Mouse (Mus musculus): Measurements from ENCODE around the gene Lrrc46. TPM values are rescaled to one million over a fixed set of nuclear protein-coding genes. Genes with fewer than 3 reads are reported as not detected.
A peak's percentile ranks its signal among the peaks of the same experiment; 100 is the strongest.

Gene Lrrc46
- polyA plus RNA-seq, 1 experiment, result 0.09 TPM

GRCm38 (mm10) chr11:97033781-97034180 is 7.4 kb downstream of the Lrrc46 start:
- Histone ChIP-seq H3K36me3 (ENCODE audit: control insufficient read depth, insufficient read depth, low read length) (peaks cover 10% of the 10 kb centered on the region; the same call in 1 of the 2 replicates), H3K27ac (ENCODE audit: insufficient read depth, low read depth, low read length) (no peak overlapping the region), H3K27me3 (ENCODE audit: control insufficient read depth, insufficient read depth, low read length) (no peaks in the 10 kb centered on the region), H3K4me1 (ENCODE audit: control insufficient read depth, insufficient read depth, insufficient read length, low read length) (peaks cover 8% of the 10 kb centered on the region), H3K4me3 (ENCODE audit: low read depth, low read length) (no peak overlapping the region)
- WGBS, result 84% methylated on average over 4 of the region's 4 CpGs
- TF ChIP-seq POLR2A (IDR thresholded peaks at IDR 0.05; ENCODE audit: low read depth, low read length) (no peak), CTCF (IDR thresholded peaks at IDR 0.05; ENCODE audit: extremely low read depth, insufficient read length, insufficient replicate concordance, low read depth, low read length) (no peak)

- Histone ChIP-seq H3K4me3 (ENCODE audit: low read depth, low read length) (no peak overlapping the region), H3K27me3 (ENCODE audit: control insufficient read depth, insufficient read depth, low read length) (no peaks in the 10 kb centered on the region), H3K27ac (ENCODE audit: insufficient read depth, low read depth, low read length) (no peak overlapping the region), H3K4me1 (ENCODE audit: control insufficient read depth, insufficient read depth, insufficient read length, low read length) (peaks cover 8% of the 10 kb centered on the region), H3K36me3 (ENCODE audit: control insufficient read depth, insufficient read depth, low read length) (peaks cover 10% of the 10 kb centered on the region; the same call in 1 of the 2 replicates)
- TF ChIP-seq CTCF (IDR thresholded peaks at IDR 0.05; ENCODE audit: extremely low read depth, insufficient read length, insufficient replicate concordance, low read depth, low read length), result no peak
- no peak for TF ChIP-seq POLR2A (IDR thresholded peaks at IDR 0.05; ENCODE audit: low read depth, low read length)
- 97% methylated on average over 4 of the region's 4 CpGs for WGBS
Observed at GRCm38 (mm10) chr11:97032499-97032898, 8.7 kb downstream of the Lrrc46 start.

- TF ChIP-seq CTCF (IDR thresholded peaks at IDR 0.05; ENCODE audit: extremely low read depth, insufficient read length, insufficient replicate concordance, low read depth, low read length) (no peak), POLR2A (IDR thresholded peaks at IDR 0.05; ENCODE audit: low read depth, low read length) (no peak)
- H3K36me3 ChIP-seq (ENCODE audit: control insufficient read depth, insufficient read depth, low read length), result peaks cover 10% of the 10 kb centered on the region; the same call in 1 of the 2 replicates
- peaks cover 8% of the 10 kb centered on the region for H3K4me1 ChIP-seq (ENCODE audit: control insufficient read depth, insufficient read depth, insufficient read length, low read length)
- no peak overlapping the region for H3K4me3 ChIP-seq (ENCODE audit: low read depth, low read length)
- 86% methylated on average over 12 of the region's 12 CpGs for WGBS
- H3K27me3 ChIP-seq (ENCODE audit: control insufficient read depth, insufficient read depth, low read length), result no peaks in the 10 kb centered on the region
- no peak overlapping the region for H3K27ac ChIP-seq (ENCODE audit: insufficient read depth, low read depth, low read length)
Observed at GRCm38 (mm10) chr11:97031977-97032376, 9.2 kb downstream of the Lrrc46 start.

- Histone ChIP-seq H3K4me1 (ENCODE audit: control insufficient read depth, insufficient read depth, insufficient read length, low read length) (peaks cover 11% of the 10 kb centered on the region), H3K36me3 (ENCODE audit: control insufficient read depth, insufficient read depth, low read length) (peaks cover 10% of the 10 kb centered on the region; the same call in 1 of the 2 replicates), H3K4me3 (ENCODE audit: low read depth, low read length) (peak overlapping the region; percentile 87), H3K27me3 (ENCODE audit: control insufficient read depth, insufficient read depth, low read length) (no peaks in the 10 kb centered on the region), H3K27ac (ENCODE audit: insufficient read depth, low read depth, low read length) (no peak overlapping the region)
- TF ChIP-seq POLR2A (IDR thresholded peaks at IDR 0.05; ENCODE audit: low read depth, low read length) (no peak), CTCF (IDR thresholded peaks at IDR 0.05; ENCODE audit: extremely low read depth, insufficient read length, insufficient replicate concordance, low read depth, low read length) (no peak)
- WGBS, result 10% methylated on average over 15 of the region's 15 CpGs
Observed at GRCm38 (mm10) chr11:97030426-97030825, 10.8 kb downstream of the Lrrc46 start.

- Histone ChIP-seq H3K4me1 (ENCODE audit: control insufficient read depth, insufficient read depth, insufficient read length, low read length) (peaks cover 11% of the 10 kb centered on the region), H3K36me3 (ENCODE audit: control insufficient read depth, insufficient read depth, low read length) (peaks cover 10% of the 10 kb centered on the region; the same call in 1 of the 2 replicates), H3K27ac (ENCODE audit: insufficient read depth, low read depth, low read length) (peak within 1 kb of the TSS; percentile 59), H3K4me3 (ENCODE audit: low read depth, low read length) (peak within 1 kb of the TSS; percentile 87), H3K27me3 (ENCODE audit: control insufficient read depth, insufficient read depth, low read length) (no peaks in the 10 kb centered on the region)
- TF ChIP-seq POLR2A (IDR thresholded peaks at IDR 0.05; ENCODE audit: low read depth, low read length), result peak; percentile 58
- peak; percentile 90; the same call in 1 of the 2 replicates for TF ChIP-seq CTCF (IDR thresholded peaks at IDR 0.05; ENCODE audit: extremely low read depth, insufficient read length, insufficient replicate concordance, low read depth, low read length)
- under 1% methylated on average over 25 of the region's 25 CpGs for WGBS
Observed at GRCm38 (mm10) chr11:97029686-97030417, 11.4 kb downstream of the Lrrc46 start, which contains the start of gene Scrn2. Scrn2 (plus strand) TSS chr11:97029938.

GRCm38 (mm10) chr11:97025721-97026344 is 15.4 kb downstream of the Lrrc46 start:
- Histone ChIP-seq H3K27me3 (ENCODE audit: control insufficient read depth, insufficient read depth, low read length) (peaks cover 10% of the 10 kb centered on the region), H3K27ac (ENCODE audit: insufficient read depth, low read depth, low read length) (no peak overlapping the region), H3K4me1 (ENCODE audit: control insufficient read depth, insufficient read depth, insufficient read length, low read length) (peaks cover 18% of the 10 kb centered on the region), H3K36me3 (ENCODE audit: control insufficient read depth, insufficient read depth, low read length) (no peaks in the 10 kb centered on the region), H3K4me3 (ENCODE audit: low read depth, low read length) (peak overlapping the region; percentile 40)
- WGBS, result 6% methylated on average over 17 of the region's 17 CpGs
- TF ChIP-seq CTCF (IDR thresholded peaks at IDR 0.05; ENCODE audit: extremely low read depth, insufficient read length, insufficient replicate concordance, low read depth, low read length), result peak; percentile 94
- no peak for TF ChIP-seq POLR2A (IDR thresholded peaks at IDR 0.05; ENCODE audit: low read depth, low read length)

GRCm38 (mm10) chr11:97024977-97025376 is 16.2 kb downstream of the Lrrc46 start:
- 54% methylated on average over 10 of the region's 10 CpGs for WGBS
- Histone ChIP-seq H3K4me1 (ENCODE audit: control insufficient read depth, insufficient read depth, insufficient read length, low read length) (peaks cover 11% of the 10 kb centered on the region), H3K4me3 (ENCODE audit: low read depth, low read length) (no peak overlapping the region), H3K27ac (ENCODE audit: insufficient read depth, low read depth, low read length) (no peak overlapping the region), H3K36me3 (ENCODE audit: control insufficient read depth, insufficient read depth, low read length) (no peaks in the 10 kb centered on the region), H3K27me3 (ENCODE audit: control insufficient read depth, insufficient read depth, low read length) (peaks cover 13% of the 10 kb centered on the region)
- TF ChIP-seq POLR2A (IDR thresholded peaks at IDR 0.05; ENCODE audit: low read depth, low read length) (no peak), CTCF (IDR thresholded peaks at IDR 0.05; ENCODE audit: extremely low read depth, insufficient read length, insufficient replicate concordance, low read depth, low read length) (no peak)

All from small intestine, adult 2 months (tissue).